Mouse (Mus musculus) stomach, embryonic 14.5 days (tissue): Measurements from ENCODE around the gene Tcirg1. TPM values are rescaled to one million over a fixed set of nuclear protein-coding genes. Genes with fewer than 3 reads are reported as not detected.

Source experiments
- ATAC-seq: fragments of 200-750 bp; cut with Nextera tagmentation; 2 replicates; pipeline ENCODE4 v1.8.0; 2017; ENCODE audit warnings: low read depth, moderate TSS enrichment; ENCODE audit not compliant: insufficient number of reproducible peaks, insufficient read depth, low FRiP score
- H3K27ac ChIP-seq: fragments of 300-500 bp; sonication (generic); 2 replicates; pipeline ENCODE4 v1.5.1; 2014; ENCODE audit warnings: mild to moderate bottlenecking, low read length, moderate library complexity, mixed read lengths
- H3K27me3 ChIP-seq: fragments of 300-500 bp; sonication (generic); 2 replicates; pipeline ENCODE4 v1.6.1; 2014; ENCODE audit warnings: low read length, control low read depth, mixed read lengths; ENCODE audit not compliant: control insufficient read depth, insufficient read depth
- H3K36me3 ChIP-seq: fragments of 300-500 bp; sonication (generic); 2 replicates; pipeline ENCODE4 v1.6.1; 2014; ENCODE audit warnings: mild to moderate bottlenecking, control low read depth, low read length, moderate library complexity, mixed read lengths; ENCODE audit not compliant: control insufficient read depth, insufficient read depth
- H3K4me1 ChIP-seq: fragments of 300-500 bp; sonication (generic); 2 replicates; pipeline ENCODE4 v1.6.1; 2014; ENCODE audit warnings: low read length, control low read depth, mixed read lengths; ENCODE audit not compliant: control insufficient read depth, insufficient read depth
- H3K4me2 ChIP-seq: fragments of 300-500 bp; sonication (generic); replicated peaks from 2 replicates; pipeline ENCODE4 v1.6.1; 2014; ENCODE audit warnings: low read depth, low read length, control low read depth
- H3K4me3 ChIP-seq: fragments of 300-500 bp; sonication (generic); 2 replicates; pipeline ENCODE4 v1.5.1; 2014; ENCODE audit warnings: low read depth, low read length, control low read depth
- H3K9ac ChIP-seq: fragments of 300-500 bp; sonication (generic); replicated peaks from 2 replicates; pipeline ENCODE4 v1.6.1; 2014; ENCODE audit warnings: low read depth, mild to moderate bottlenecking, control low read depth, low read length, moderate library complexity, mixed read lengths
- H3K9me3 ChIP-seq: fragments of 300-500 bp; sonication (generic); 2 replicates; pipeline ENCODE4 v1.6.1; 2016; ENCODE audit warnings: low read depth, low read length, control low read depth; ENCODE audit not compliant: control insufficient read depth
- WGBS: fragments of 180-500 bp; shearing (Covaris S2); extraction: QIAGEN DNeasy Blood & Tissue Kit; methylation state at CpG from one replicate; pipeline ENCODE4 v1.1.7; 2014; 5-methylcytosine and 5-hydroxymethylcytosine counted together
- polyA plus RNA-seq: library from polyadenylated mRNA; unstranded; fragments of >200 nt; fragmentation: Nextera tagmentation; extraction: Ambion mirVana; gene quantifications from 2 replicates; pipeline ENCODE4 v1.2.1, GENCODE M21; 2014

The Tcirg1 gene
- polyA plus RNA-seq, 1 experiment from 2014 or later = 28.4 TPM

DNA sequence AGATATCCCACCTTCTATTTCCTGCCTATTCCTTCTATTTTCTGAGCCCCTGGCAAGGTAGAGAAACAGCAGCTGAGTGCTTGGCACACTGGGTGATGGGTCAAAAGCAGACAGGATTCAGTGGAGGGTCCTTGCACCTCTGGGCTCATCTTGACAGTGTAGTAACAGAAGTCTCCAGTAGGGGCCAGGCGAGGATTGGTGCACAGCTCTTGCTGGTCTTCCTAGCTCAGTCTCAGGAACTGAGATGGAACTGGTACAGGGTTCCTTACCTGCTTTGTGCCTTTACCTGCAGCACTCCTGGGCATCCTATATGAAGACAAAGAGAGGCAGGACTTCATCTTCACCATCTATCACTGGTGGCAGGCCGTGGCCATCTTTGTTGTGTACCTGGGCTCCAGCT lies 39.8 kb upstream of the Tcirg1 start:
- ATAC-seq = 0 out of 2 replicates have a peak, but pooled peaks have one; percentile 43
- H3K27me3 ChIP-seq = no peaks in the 10 kb centered on the region
- no peak overlapping the region for H3K4me3 ChIP-seq
- no peaks in the 10 kb centered on the region for H3K36me3 ChIP-seq
- H3K9ac ChIP-seq = no peak overlapping the region
- H3K9me3 ChIP-seq = no peaks in the 10 kb centered on the region
- WGBS = 23% methylated on average over 2 of the region's 2 CpGs
- no peaks in the 10 kb centered on the region; the same call in 1 of the 2 replicates for H3K4me1 ChIP-seq
- no peak overlapping the region for H3K4me2 ChIP-seq
- H3K27ac ChIP-seq = no peak overlapping the region

DNA sequence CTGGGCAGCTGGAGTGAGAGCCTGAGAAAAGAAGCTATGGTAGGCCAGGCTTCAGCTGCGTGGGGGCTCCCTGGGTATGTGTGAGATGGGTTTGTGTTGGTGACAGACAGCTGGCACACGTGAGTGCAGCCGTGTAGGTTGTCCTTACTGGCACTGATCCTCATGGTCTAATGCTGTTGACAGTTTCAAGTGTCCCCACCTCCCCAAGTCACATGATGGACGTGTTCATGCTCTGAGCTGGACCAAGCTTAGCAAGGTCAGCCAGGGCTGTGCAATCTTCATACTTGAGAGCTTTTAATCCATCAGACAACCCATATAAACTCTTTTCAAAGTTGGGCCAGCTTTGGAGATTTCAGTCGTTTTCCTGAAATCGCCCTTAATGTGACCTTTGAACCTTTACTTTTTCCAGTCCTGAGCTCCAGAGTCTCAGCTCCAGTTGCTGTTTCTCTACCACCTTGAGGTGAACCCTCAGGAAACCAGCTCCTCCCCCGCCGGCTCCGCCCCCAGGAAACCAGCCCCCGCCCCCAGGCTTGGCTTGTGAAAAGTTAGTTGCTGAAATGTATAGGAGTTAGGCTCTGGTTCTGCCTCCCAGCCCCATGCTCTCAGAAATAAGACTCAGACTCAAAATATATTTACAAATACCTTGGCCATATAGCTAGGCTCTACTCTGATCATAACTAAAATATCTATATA lies 39.1 kb upstream of the Tcirg1 start:
- Histone ChIP-seq H3K4me1 (no peaks in the 10 kb centered on the region; the same call in 1 of the 2 replicates), H3K27me3 (no peaks in the 10 kb centered on the region), H3K36me3 (no peaks in the 10 kb centered on the region), H3K9ac (no peak overlapping the region), H3K4me3 (no peak overlapping the region), H3K4me2 (no peak overlapping the region), H3K9me3 (no peaks in the 10 kb centered on the region), H3K27ac (no peak overlapping the region)
- 31% methylated on average over 10 of the region's 10 CpGs for WGBS
- no peak for ATAC-seq

GRCm38 (mm10) chr19:3942986-3943735 lies 36.2 kb upstream of the Tcirg1 start:
- Histone ChIP-seq H3K4me3 (no peak overlapping the region), H3K4me2 (peak overlapping the region; percentile 25), H3K36me3 (no peaks in the 10 kb centered on the region), H3K27me3 (no peaks in the 10 kb centered on the region), H3K9ac (no peak overlapping the region), H3K27ac (no peak overlapping the region), H3K4me1 (no peaks in the 10 kb centered on the region; the same call in 1 of the 2 replicates), H3K9me3 (no peaks in the 10 kb centered on the region)
- WGBS = 21% methylated on average over 27 of the region's 27 CpGs
- peak; percentile 66; the same call in 1 of the 2 replicates for ATAC-seq

DNA sequence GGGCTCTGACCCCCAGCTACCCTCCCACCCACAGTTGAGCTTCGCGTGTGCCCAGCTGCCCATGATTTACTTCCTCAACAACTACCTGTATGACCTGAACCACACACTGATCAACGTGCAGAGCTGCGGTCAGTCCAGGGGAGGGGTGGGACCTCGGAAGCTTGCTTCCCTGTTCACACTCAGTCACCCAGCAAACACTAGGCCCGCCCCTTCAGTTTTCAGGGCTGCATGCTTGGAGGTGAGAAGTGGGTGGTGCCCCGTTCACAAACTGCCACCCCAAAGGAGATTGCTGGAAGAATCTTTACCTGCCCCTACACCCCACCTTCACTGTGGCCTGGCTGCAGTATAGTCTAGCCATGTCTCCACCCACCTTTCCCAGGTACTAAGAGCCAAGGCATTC lies 35.4 kb upstream of the Tcirg1 start:
- H3K9ac ChIP-seq = no peak overlapping the region
- H3K27ac ChIP-seq = no peak overlapping the region
- H3K36me3 ChIP-seq = no peaks in the 10 kb centered on the region
- 0 out of 2 replicates have a peak, but pooled peaks have one; percentile 11 for ATAC-seq
- no peaks in the 10 kb centered on the region for H3K27me3 ChIP-seq
- WGBS = 75% methylated on average over 7 of the region's 7 CpGs
- no peak overlapping the region for H3K4me3 ChIP-seq
- no peaks in the 10 kb centered on the region; the same call in 1 of the 2 replicates for H3K4me1 ChIP-seq
- H3K4me2 ChIP-seq = no peak overlapping the region
- no peaks in the 10 kb centered on the region for H3K9me3 ChIP-seq

DNA sequence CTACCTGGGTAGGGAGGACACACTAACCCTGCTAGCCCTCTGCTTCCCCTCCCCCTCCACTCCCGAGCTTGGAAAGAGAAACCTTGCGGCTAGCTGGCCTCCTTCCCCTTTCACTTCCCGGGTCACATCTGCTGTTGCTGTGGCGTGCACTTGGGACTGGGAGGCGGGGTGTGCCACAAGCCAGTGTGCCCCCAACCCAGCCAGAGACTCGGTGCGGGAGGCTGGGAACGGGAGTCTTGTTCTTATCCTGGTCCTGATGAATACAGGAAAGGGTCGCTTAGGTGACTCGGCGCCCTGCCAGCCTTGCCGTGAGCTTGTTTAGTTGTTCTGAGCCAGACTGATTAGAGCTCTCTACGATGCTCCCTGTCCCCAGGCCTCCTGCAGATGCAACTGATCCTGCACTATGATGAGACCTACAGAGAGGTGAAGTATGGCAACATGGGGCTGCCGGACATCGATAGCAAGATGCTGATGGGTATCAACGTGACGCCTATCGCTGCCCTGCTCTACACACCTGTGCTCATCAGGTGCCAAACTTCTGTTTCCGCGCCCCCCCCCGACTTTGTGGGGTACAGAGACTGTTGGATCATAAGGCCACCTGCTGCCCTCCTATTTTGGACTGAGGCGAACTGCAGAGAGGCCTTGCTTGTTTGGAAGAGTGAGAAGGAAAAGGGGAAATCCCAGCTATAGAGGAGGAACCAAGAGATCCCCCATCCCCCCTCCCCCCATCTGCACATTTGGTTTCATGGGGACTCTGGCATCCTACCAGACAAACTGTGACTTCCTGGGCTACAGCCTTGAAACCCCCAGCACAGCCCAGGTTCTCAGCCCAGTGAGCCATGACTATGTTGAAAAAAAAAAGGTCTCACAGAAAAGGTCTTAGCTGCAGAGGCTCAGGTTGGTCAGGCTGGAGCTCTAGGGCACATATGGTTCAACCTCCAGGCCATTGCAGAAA lies 29.2 kb upstream of the Tcirg1 start:
- Histone ChIP-seq H3K4me3 (peak overlapping the region; percentile 48), H3K9ac (peak overlapping the region; percentile 36; the same call in 1 of the 2 replicates), H3K27me3 (no peaks in the 10 kb centered on the region), H3K36me3 (no peaks in the 10 kb centered on the region), H3K27ac (0 out of 2 replicates have a peak overlapping the region, but pooled peaks have one; percentile 3), H3K9me3 (no peaks in the 10 kb centered on the region), H3K4me2 (peak overlapping the region; percentile 78), H3K4me1 (peaks cover 9% of the 10 kb centered on the region; the same call in 1 of the 2 replicates)
- 0 out of 2 replicates have a peak, but pooled peaks have one; percentile 16 for ATAC-seq
- 7% methylated on average over 22 of the region's 22 CpGs for WGBS

DNA sequence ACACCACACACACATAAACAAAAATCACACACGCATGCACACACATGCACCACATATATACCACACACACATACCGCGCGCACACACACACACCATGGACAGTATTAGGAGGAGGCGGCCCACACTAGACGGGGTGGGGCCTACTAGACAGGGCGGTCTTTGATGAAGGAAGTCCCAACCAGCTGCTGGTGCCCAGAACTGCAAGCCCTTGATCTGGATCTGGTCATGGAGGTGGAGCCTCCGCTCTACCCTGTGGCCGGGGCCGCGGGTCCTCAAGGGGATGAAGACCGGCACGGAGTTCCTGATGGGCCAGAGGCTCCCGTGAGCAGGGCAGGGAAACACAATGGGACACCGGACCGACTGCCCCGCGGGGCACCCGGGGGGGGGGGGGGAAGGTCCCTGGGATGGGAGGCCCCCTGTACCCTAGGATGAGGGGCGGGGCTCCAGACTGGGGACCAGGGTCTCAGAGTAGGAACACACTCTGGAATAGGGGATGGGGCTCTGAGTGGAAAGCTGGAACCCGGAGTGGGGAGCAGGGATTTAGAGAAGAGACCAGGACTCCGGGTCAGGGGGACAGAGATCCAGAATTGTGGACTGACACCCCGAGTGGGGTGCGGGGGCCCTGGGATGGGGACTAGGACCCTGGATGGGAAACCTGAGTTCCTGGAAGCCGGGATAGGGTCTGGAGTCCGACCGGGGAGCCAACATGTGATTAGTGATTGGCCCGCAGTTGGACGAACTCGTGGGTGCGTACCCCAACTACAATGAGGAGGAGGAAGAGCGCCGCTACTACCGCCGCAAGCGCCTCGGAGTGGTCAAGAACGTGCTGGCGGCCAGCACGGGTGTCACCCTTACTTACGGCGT lies 28.3 kb upstream of the Tcirg1 start, which contains the start of gene Unc93b1:
Unc93b1 (plus strand) TSS at position 155 of the 864 bp plus-strand sequence.
- Histone ChIP-seq H3K4me3 (peak within 1 kb of the TSS; percentile 48), H3K4me2 (peak within 1 kb of the TSS; percentile 78), H3K27me3 (no peaks in the 10 kb centered on the region), H3K36me3 (no peaks in the 10 kb centered on the region), H3K4me1 (peaks cover 14% of the 10 kb centered on the region; the same call in 1 of the 2 replicates), H3K9ac (peak within 1 kb of the TSS; percentile 36; the same call in 1 of the 2 replicates), H3K27ac (0 out of 2 replicates have a peak within 1 kb of the TSS, but pooled peaks have one; percentile 3), H3K9me3 (no peaks in the 10 kb centered on the region)
- ATAC-seq = peak; percentile 84
- 7% methylated on average over 42 of the region's 42 CpGs for WGBS

- Histone ChIP-seq H3K9ac (no peak overlapping the region), H3K4me3 (no peak overlapping the region), H3K27ac (no peak overlapping the region), H3K4me1 (peaks cover 27% of the 10 kb centered on the region), H3K9me3 (no peaks in the 10 kb centered on the region), H3K4me2 (no peak overlapping the region), H3K36me3 (no peaks in the 10 kb centered on the region), H3K27me3 (no peaks in the 10 kb centered on the region)
- 90% methylated on average over 9 of the region's 9 CpGs for WGBS
- ATAC-seq = no peak
These were observed 24.8 kb upstream of the Tcirg1 start for GRCm38 (mm10) chr19:3931716-3932115.
